Mouse (Mus musculus) monocyte, adult 5-6 weeks (primary cell): ENCODE results near the gene Rnf169. TPM values are rescaled to one million over a fixed set of nuclear protein-coding genes. Genes with fewer than 3 reads are reported as not detected.
"Not testable (repeated sequence)": the region's sequence is repeated elsewhere in the genome, so short reads cannot be mapped to it uniquely, and the experiment has no call there.

ENCODE experiments used
- ATAC-seq: fragments of 153-309, 156-312 bp; replicated peaks from 2 replicates; pipeline ENCODE4 v1.8.0; 2017; ENCODE audit warnings: mild to moderate bottlenecking; ENCODE audit not compliant: low TSS enrichment, insufficient number of reproducible peaks, severe bottlenecking, poor library complexity, low FRiP score
- total RNA-seq: library from RNA; stranded (forward); fragments of 200-1000, 200-491, 200-594 nt; gene quantifications from 3 replicates; pipeline ENCODE4 v1.2.3, GENCODE M21; 2017

The Rnf169 gene
- total RNA-seq, 1 experiment from 2014 or later = 41.4 TPM

DNA sequence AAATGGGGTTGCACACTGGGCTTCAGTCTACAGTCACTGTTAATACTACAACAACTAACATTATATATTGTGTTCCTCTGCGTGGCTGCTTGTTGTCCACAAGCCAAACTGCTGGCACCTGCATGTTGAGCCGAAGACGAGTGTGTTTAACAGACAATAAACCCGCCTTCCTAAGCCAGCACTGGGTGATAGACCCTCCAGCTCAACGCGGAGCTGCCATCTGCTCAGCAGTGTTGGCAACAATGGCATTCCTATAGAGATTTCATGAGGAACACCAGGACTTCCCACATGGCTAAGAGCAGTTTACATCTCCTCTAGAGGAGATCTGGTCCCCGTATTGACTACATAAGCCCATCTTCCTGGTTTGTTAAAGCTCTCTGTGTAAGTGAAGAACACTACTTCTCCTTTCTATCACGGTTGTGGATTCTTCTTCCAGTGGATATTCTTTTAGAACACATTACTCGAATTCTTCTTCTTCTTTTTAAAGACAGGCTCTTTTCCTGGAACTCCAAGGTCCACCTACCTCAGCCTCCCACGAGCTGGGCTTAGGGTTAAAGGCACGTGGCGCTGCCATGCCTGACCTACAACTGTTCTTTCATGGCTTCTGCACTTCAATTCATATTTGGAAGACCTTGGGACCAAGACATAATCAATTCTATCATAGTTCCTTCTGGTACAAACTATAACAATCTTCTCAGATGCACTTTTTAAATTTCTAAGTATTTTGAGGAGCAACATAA, 22.9 kb downstream of the Rnf169 start:
- no peak for ATAC-seq

DNA sequence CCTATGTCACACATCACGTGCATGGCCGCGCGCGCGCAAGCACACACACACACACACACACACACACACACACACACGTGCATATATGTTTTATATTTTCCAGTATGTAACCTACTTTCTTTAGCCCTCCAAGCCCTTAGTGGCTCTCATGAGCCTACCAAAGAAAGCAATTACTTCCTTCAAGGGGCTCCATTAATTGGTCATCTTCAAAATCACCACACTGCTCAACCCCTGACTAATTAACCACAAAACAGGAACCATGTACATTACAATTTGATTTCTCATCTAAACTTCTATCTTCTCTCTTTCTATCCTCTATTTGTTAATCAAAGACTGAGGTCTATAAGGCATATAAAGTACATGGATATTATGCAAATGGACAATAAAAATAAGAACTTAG, 24.2 kb downstream of the Rnf169 start:
- ATAC-seq = no peak

DNA sequence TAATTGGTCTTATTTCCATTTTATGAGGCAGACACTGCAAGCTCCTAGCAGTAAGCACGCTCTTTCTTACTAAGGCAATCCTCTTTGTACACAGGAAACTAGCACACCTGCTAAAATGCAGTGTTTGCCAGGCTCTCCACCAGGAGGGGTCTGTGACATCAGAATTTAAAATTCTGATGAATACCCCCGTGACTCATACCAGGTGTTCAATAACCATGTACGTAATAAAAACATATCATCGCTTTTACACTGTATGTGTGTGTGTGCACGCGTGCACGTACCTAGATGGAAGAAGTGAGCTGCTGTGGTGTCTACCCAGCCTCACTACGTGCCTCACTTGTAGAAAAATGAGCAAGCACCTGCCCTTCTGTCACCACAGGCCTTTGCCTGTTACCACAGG, 26.0 kb downstream of the Rnf169 start:
- ATAC-seq = no peak

DNA sequence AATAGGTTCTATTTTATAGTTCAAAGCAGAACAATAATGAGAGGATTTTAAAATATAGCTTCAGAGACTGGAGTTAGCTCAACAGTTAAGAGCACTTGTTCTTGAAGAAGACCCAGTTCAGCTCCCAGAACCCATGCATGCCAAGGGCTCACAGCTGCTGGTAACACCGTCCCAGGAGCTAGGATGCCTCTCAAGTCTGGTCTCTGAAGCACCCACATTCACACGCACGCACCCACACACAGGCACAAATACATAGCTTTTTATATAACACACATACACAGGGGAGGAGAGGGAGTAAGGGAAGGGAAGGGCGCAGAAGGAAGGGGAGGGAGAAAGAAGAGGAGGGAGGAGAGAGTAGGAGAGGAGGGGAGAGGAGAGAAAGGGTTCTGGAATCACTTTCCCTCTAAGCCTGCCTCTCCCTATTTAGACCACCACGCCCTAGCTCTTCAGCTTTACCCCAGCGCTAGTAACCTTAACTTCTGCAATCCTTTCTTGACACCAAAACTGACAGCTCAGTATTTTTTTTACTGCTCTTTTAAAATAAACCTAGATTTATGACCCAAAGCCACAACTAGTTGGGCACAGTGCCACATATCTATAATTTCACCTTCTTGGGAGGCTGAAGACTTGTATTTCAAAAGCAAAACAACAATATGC, 26.7 kb downstream of the Rnf169 start:
- ATAC-seq = no peak

DNA sequence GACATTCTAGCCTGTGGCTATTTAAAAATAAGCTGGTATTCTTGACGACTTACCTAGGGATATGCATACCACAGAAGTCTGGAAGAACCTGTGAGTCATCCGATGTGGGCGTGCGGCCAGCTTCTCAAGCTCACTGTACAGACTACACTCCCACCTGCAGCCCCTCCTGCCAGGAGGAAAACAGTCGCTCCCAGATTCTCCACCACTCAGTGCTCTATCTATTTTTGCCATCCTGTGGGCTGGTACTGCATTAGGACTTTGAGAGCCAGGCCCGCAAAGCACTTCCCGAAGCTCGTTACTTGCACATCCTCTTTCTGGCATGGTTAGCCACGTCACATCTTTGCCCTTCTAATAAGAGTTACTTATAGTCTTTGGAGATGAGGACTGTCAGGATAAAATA, 32.9 kb downstream of the Rnf169 start:
- ATAC-seq = peak; percentile 70; the same call in 1 of the 2 replicates

DNA sequence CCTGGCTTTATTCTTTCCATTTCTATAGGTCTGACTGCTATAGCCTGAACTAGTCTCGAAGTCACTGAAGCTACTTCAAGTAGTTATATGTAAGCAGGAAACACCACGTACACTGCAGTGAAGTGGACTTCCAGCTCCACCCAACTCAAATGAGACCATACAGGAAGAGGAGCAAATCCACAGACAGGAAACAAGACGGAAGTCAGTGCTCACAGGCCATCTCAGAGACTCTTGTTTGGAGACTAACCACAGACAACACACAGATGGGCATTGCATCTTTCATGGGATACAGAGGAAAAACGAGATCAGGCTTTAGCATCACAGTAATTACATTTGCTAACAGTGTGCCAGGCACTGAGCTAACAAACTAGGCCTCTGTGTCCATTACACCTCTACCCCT, 33.9 kb downstream of the Rnf169 start:
- no peak for ATAC-seq

DNA sequence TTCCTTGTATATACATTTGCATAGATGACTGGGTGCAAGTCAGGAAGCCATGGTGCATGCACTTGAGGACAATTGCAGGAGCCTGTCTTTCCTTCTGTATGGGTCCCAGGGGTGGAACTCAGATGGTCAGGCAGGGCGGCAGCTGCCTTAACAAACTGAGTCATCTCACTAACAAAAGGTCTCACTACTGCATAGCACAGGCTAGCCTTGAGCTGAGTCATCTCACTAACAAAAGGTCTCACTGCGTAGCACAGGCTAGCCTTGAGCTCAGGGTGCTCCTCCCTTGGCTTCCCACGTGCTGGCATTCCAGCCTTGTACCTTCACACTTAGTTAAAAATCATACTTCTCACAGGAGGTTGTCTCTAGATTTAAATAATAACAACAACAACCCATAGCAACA, 34.3 kb downstream of the Rnf169 start:
- no peak for ATAC-seq

DNA sequence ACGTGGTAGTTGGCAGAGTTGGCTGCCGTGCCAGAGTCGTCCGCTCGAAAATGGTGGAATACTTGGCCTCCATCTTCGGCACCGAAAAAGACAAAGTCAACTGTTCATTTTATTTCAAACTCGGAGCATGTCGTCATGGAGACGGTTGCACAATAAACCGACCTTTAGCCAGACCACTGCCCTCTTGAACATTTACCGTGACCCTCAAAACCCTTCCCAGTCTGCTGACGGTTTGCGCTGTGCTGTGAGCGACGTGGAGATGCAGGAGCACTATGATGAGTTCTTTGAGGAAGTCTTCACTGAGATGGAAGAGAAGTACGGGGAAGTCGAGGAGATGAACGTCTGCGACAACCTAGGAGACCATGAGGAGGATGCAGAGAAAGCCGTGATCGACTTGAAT, 35.2 kb downstream of the Rnf169 start:
- ATAC-seq = not testable (repeated sequence)

DNA sequence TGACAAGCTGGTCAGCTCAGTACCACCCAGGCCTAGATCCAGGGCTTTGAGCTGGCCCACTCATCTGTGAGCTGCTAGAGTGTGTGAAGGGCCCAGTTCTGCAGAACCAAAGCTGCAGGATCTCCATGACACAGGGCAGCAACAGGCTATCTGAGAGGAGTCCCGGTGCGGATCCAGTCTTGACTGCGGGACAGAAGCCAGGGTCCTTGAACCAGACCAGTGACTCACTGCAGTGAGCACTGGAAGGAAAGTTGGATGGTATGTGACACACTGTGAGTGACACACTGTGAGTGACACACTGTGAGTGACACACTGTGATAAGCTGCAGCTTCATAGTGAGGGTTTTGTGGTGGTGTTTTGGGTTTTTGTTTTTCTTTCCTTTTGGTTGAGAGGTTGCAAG, 35.7 kb downstream of the Rnf169 start:
- no peak for ATAC-seq

DNA sequence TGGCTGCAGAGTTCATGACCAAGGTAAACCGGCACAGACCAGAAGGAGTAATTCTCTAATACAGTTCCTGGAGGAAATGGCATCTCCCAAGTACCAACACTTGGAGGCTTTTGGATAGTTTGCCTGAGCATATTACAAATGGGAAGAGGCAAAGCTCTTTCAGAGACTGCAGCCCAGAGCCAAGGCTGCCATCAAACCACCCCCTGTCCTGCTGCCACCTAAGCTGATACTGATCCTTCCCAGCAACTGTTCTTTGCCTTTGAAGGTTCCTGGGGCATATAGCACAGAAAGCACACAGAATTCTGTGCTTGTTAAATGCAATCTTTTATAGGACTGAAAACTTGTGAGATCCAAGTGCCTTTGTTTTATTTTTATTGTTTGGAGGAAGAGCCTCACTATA, 39.6 kb downstream of the Rnf169 start:
- ATAC-seq = no peak

DNA sequence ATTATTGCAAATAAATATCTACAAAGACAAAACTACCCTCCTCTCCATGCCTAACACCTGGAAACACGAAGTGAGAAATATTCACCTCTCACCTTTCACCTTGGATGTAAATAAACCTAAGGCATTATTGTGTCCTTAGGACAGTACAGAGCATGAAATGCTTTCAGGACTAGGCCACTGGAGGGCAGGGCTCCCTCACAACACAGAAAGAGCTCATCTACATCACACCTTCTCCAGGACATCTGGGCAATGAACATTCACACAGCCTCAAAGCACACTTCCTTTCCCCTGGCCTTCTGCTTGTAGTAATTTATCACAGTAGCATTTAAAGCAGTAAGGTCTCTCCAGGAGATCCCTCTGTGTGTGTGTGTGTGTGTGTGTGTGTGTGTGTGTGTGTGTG, 44.5 kb downstream of the Rnf169 start:
- no peak for ATAC-seq

DNA sequence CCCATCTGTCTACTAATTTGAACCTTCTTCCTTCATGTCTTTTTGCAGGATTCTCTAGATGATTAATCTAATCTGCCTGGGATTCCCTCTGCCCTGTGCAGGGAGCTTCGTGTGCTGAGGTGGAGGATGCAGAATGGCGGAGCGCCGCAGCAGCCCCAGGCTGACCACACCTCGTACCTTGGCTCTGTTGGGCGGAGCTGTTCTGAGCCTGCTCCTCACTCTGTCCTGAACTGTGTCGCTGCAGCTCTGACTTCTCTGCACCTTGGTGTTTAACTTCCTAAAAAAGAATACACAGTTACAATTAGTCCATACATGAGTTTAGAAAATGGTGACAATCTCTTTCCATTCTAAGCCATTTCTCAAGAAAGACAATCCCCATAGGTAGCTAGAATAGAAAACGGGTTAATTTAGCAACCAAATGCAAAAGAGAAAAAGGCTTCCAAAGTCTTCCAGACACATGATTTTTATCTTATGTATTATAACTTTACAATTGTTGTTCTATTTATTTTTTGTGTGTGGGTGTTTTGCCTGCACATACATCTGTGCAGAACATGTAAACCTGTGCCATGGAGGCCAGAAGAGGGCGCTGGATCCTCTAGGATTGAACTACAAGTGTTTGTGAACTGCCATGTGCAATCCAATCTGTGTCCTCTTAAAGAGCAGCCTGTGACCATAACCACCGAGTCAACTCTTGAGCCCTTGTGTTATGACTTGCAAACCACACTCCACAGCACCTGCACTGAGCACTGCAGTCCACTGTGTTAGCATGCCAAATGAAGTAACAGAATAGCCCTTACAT, 53.1 kb downstream of the Rnf169 start:
- no peak for ATAC-seq

DNA sequence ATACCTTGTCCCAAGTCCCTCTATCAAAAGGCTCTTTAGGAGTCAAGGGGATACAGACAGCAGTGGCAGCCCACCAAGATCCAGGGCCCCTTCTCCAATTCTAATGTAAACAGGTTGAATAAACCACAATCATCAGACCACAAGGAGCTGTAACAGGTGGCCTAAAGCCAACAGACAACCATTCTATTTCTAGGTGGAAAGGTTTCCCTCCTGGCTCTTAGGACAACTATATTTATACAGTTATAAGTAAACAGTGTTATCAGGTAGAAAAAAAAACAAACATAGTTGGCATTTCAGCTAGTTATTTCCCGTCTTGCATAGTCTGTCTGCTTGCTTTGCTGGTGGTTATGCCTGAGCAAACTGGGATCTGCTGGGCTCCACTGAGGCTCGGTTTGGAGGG, 59.8 kb downstream of the Rnf169 start:
- no peak for ATAC-seq

DNA sequence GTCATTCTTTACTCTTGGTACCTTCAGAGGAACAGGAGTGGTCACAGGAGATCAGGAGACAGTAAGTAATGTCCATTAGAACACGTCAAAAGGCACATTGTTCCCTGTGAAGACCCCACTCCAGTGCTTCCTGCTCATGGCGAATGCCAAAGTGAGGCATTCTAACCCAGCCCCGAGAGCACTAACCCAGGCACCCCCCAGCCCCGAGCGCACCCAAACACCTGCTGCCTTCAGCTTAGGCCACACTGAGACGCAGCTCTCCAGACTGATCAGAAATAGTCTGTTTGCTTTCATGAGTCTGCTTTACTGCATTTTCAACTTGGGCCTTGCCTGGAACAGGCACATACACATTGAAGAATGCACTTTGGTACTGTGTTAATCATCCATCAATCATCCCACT, 60.3 kb downstream of the Rnf169 start:
- ATAC-seq = no peak

DNA sequence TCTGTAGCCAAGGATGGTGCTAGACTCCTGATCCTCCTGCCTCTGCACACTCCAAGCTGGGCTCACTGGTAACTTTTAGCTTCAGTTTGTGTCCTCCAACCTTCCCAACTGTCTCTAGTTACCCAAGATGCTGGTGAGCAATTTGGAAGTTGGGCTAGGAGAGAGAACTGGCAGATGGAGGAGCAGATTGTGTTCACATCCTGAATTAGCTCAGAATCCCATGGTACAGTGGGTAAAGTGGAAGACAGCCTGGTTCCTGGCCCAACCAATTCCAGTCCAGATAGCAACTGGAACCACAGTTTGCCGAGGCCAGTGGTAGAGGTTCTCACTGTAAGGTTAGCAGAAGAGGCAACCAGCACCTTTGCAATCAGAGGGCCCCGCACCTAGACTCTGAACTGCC, 61.1 kb downstream of the Rnf169 start:
- ATAC-seq = no peak

DNA sequence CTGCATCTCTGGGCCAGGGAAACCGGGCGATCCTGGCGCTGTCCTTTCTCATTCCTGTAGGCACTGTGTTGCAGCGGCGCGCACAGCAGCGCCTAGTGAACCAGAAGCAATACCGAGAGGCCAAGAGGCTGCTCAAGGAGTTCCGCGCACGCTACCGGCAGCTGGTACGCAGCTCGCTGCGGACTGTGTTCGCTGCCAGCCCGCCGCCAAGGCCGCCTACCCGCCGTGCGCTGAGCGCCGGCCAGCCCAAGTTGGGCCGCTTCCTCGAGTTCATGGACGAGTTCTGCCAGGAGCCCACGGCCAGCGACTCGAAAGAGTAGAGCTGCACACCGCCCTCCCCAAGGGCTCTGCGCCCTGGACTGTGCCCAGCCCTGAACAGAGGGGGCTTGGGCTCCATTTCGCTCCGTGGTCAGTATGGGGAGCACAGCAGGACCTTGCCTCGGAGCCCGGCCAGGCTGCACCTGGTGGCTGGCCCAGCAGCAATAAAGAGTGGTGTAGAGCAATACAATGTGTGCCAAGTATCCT, 62.9 kb downstream of the Rnf169 start:
- no peak for ATAC-seq

DNA sequence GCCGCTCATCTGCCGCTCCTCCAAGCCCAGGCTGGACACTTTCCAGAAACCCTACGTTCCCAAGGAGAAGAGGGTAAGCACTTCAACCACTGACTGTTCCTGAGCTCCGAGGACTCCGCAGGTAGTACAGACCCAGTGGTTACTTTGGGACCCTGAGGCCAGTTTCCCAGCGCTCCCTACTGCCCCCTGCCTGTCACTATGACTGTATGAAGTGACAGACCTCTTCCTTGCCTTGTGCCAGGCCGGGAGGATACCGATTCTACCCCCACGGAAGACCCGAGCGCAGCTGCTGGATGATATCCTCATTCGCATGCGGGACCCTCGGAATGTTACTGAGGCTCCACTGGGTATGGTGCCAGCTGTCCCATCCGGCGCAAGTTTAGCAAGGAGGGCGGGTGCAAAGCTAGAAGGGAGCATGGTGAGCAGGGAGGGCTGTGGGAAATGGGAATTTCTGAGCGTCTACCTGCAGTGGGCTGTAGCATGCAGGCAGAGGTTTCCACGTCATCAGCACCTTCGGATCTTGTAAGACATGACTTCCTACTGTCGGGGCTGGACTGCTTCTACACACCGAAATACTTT, 63.4 kb downstream of the Rnf169 start:
- ATAC-seq = no peak

DNA sequence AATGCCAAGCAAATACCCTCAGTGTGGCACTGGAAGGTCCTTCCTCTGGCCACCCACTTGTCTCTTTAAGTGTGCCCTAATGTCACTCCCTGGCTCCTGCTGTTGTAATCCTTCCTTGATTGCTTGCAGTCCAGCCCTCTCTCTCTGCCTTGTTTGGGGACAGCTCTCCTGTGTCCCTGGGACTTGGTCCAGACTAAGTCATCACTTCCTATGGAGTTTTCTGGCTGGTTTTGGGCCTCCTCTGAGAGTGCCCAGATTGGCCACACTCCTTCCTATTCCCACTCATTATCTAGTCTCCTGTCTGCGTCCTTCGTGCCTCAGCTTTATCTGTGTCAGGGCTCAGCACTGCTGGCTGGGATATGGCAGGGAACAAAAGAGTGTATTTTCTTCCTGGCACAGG, 64.7 kb downstream of the Rnf169 start:
- ATAC-seq = no peak

DNA sequence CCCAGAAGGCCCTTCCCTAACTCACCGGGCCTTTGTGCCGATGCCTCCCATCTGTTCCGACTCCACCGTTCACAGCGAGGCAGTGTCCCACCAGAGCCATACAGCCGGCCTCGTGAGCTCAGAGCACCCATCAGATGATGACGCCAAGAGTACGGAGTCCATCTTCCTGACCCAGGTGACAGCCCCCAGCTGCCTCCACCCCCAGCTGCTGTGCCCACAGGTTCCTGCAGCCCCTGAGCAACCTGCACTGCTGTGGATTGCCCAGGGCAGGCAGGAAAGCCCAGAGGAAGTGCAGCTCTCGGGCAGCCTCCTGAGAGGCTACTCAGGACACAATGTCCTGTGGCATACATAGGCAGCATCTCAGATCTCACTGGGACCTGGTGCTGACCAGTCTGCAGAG, 65.9 kb downstream of the Rnf169 start:
- ATAC-seq = no peak
